Mouse (Mus musculus) midbrain, embryonic 14.5 days (tissue): ENCODE results near the gene Zfp688. TPM values are rescaled to one million over a fixed set of nuclear protein-coding genes. Genes with fewer than 3 reads are reported as not detected.
"Not testable (repeated sequence)": the region's sequence is repeated elsewhere in the genome, so short reads cannot be mapped to it uniquely, and the experiment has no call there.

Source experiments
- ATAC-seq: fragments of 200-750 bp; cut with Nextera tagmentation; 2 replicates; pipeline ENCODE4 v1.8.0; 2017; ENCODE audit warnings: moderate number of reproducible peaks, moderate library complexity; ENCODE audit not compliant: low FRiP score, low TSS enrichment
- DNase-seq: peaks from one replicate; pipeline ENCODE4 v3.0.0-alpha.2; 2015
- H3K27ac ChIP-seq: fragments of 300-500 bp; sonication (generic); replicated peaks from 2 replicates; pipeline ENCODE4 v1.5.1; 2014; ENCODE audit warnings: mild to moderate bottlenecking, low read depth, low read length, moderate library complexity
- H3K27me3 ChIP-seq: fragments of 300-500 bp; sonication (generic); 2 replicates; pipeline ENCODE4 v1.6.1; 2014; ENCODE audit warnings: low read length, control low read depth, mixed read lengths; ENCODE audit not compliant: control insufficient read depth, insufficient read depth
- H3K36me3 ChIP-seq: fragments of 300-500 bp; sonication (generic); 2 replicates; pipeline ENCODE4 v1.6.1; 2014; ENCODE audit warnings: low read length, control low read depth; ENCODE audit not compliant: control insufficient read depth, insufficient read depth
- H3K4me1 ChIP-seq: fragments of 300-500 bp; sonication (generic); 2 replicates; pipeline ENCODE4 v1.6.1; 2014; ENCODE audit warnings: mild to moderate bottlenecking, antibody characterized with exemption, low read length, control low read depth; ENCODE audit not compliant: control insufficient read depth, insufficient read depth
- H3K4me2 ChIP-seq: fragments of 300-500 bp; sonication (generic); 2 replicates; pipeline ENCODE4 v1.6.1; 2014; ENCODE audit warnings: mild to moderate bottlenecking, low read length, moderate library complexity
- H3K4me3 ChIP-seq: fragments of 300-500 bp; sonication (generic); replicated peaks from 2 replicates; pipeline ENCODE4 v1.5.1; 2014; ENCODE audit warnings: low read depth, low read length
- H3K9ac ChIP-seq: fragments of 300-500 bp; sonication (generic); replicated peaks from 2 replicates; pipeline ENCODE4 v1.6.1; 2014; ENCODE audit warnings: mild to moderate bottlenecking, low read length, moderate library complexity
- H3K9me3 ChIP-seq: fragments of 300-500 bp; sonication (generic); 2 replicates; pipeline ENCODE4 v1.6.1; 2016; ENCODE audit warnings: low read length, control low read depth, mixed read lengths; ENCODE audit not compliant: control insufficient read depth
- WGBS: fragments of 180-500 bp; shearing (Covaris S2); extraction: QIAGEN DNeasy Blood & Tissue Kit; methylation state at CpG from one replicate; pipeline ENCODE4 v1.1.7; 2014; 5-methylcytosine and 5-hydroxymethylcytosine counted together
- polyA plus RNA-seq: library from polyadenylated mRNA; unstranded; fragments of >200 nt; fragmentation: Nextera tagmentation; extraction: Ambion mirVana; gene quantifications from 2 replicates; pipeline ENCODE4 v1.2.1, GENCODE M21; 2014

Gene Zfp688
- polyA plus RNA-seq, 1 experiment from 2014 or later = 31.9 TPM

GRCm38 (mm10) chr7:127385560-127385959 lies 36.3 kb downstream of the Zfp688 start:
- WGBS = 91% methylated on average over 4 of the region's 4 CpGs
- H3K4me2 ChIP-seq, DNase-seq, H3K27ac ChIP-seq, H3K4me1 ChIP-seq, H3K9ac ChIP-seq, H3K4me3 ChIP-seq, H3K27me3 ChIP-seq, H3K36me3 ChIP-seq, ATAC-seq, H3K9me3 ChIP-seq: not testable (repeated sequence)

- Histone ChIP-seq H3K9ac (no peak overlapping the region), H3K4me2 (no peak overlapping the region), H3K27me3 (no peaks in the 10 kb centered on the region), H3K9me3 (no peaks in the 10 kb centered on the region), H3K4me3 (no peak overlapping the region), H3K4me1 (no peaks in the 10 kb centered on the region), H3K36me3 (peaks cover 3% of the 10 kb centered on the region; the same call in 1 of the 2 replicates), H3K27ac (no peak overlapping the region)
- no peak for DNase-seq
- ATAC-seq = no peak
- WGBS = 80% methylated on average over 6 of the region's 6 CpGs
Observed at GRCm38 (mm10) chr7:127378310-127378921, 43.5 kb downstream of the Zfp688 start.

GRCm38 (mm10) chr7:127375271-127376245 lies 46.3 kb downstream of the Zfp688 start, which contains the start of gene Zfp747:
Gene Zfp747, minus strand, starts transcription at chr7:127376050.
- H3K27me3 ChIP-seq, H3K4me1 ChIP-seq, H3K9me3 ChIP-seq, H3K36me3 ChIP-seq: not testable (repeated sequence)
- DNase-seq (peak; percentile 95), ATAC-seq (peak; percentile 92)
- Histone ChIP-seq H3K4me2 (peak within 1 kb of the TSS; percentile 68), H3K27ac (peak within 1 kb of the TSS; percentile 65; the same call in 1 of the 2 replicates), H3K4me3 (peak within 1 kb of the TSS; percentile 65), H3K9ac (peak within 1 kb of the TSS; percentile 73)
- 3% methylated on average over 49 of the region's 49 CpGs for WGBS

GRCm38 (mm10) chr7:127371870-127372269 lies 50.0 kb downstream of the Zfp688 start:
- not testable (repeated sequence) for H3K4me2 ChIP-seq, H3K27me3 ChIP-seq, H3K9me3 ChIP-seq, DNase-seq, H3K4me1 ChIP-seq, ATAC-seq, H3K36me3 ChIP-seq, H3K4me3 ChIP-seq, H3K27ac ChIP-seq, H3K9ac ChIP-seq
- 85% methylated on average over 3 of the region's 3 CpGs for WGBS

- H3K36me3 ChIP-seq = no peaks in the 10 kb centered on the region
- H3K9me3 ChIP-seq = no peaks in the 10 kb centered on the region
- no peak for DNase-seq
- no peaks in the 10 kb centered on the region for H3K27me3 ChIP-seq
- no peaks in the 10 kb centered on the region for H3K4me1 ChIP-seq
- WGBS = 83% methylated on average over 2 of the region's 2 CpGs
- H3K4me3 ChIP-seq = no peak overlapping the region
- no peak overlapping the region for H3K9ac ChIP-seq
- no peak for ATAC-seq
- H3K27ac ChIP-seq = no peak overlapping the region
- H3K4me2 ChIP-seq = no peak overlapping the region
Observed at GRCm38 (mm10) chr7:127371213-127371612, 50.7 kb downstream of the Zfp688 start.

Other genes starting within 250 kb of the Zfp688 start
- gene Cd2bp2, start 226.0 kb downstream of the Zfp688 start, polyA plus RNA-seq = 59.5 and 81.1 TPM in 2 replicates
- 24.6 and 27.6 TPM in 2 replicates for gene Tbc1d10b, start 213.6 kb downstream of the Zfp688 start, polyA plus RNA-seq
- gene Mylpf, start 213.2 kb downstream of the Zfp688 start, polyA plus RNA-seq = 4.3 and 4.5 TPM in 2 replicates
- gene Zfp553, start 189.0 kb downstream of the Zfp688 start, polyA plus RNA-seq = 31.9 and 39.7 TPM in 2 replicates
- gene Sept1, start 188.9 kb downstream of the Zfp688 start, polyA plus RNA-seq = 11.6 and 13.6 TPM in 2 replicates
- 55.2 and 71.2 TPM in 2 replicates for gene Zfp771, start 177.8 kb downstream of the Zfp688 start, polyA plus RNA-seq
- 125 and 134 TPM in 2 replicates for gene Dctpp1, start 161.4 kb downstream of the Zfp688 start, polyA plus RNA-seq
- gene Sephs2, start 148.0 kb downstream of the Zfp688 start, polyA plus RNA-seq = 77.6 and 78.4 TPM in 2 replicates
- 0.22 and 0.39 TPM in 2 replicates for gene Itgal, start 125.8 kb downstream of the Zfp688 start, polyA plus RNA-seq
- 5.1 and 12.9 TPM in 2 replicates for gene Zfp768, start 76.5 kb downstream of the Zfp688 start, polyA plus RNA-seq
- 7.0 and 7.7 TPM in 2 replicates for gene Zfp747, start 46.0 kb downstream of the Zfp688 start, polyA plus RNA-seq
- gene 9130019O22Rik, start 34.9 kb downstream of the Zfp688 start, polyA plus RNA-seq = 5.3 and 6.9 TPM in 2 replicates
- 5.5 and 6.2 TPM in 2 replicates for gene E430018J23Rik, start 28.4 kb downstream of the Zfp688 start, polyA plus RNA-seq
- 4.6 and 5.7 TPM in 2 replicates for gene Zfp764, start 15.2 kb downstream of the Zfp688 start, polyA plus RNA-seq
- 16.1 and 16.6 TPM in 2 replicates for gene Zfp689, start 27.1 kb upstream of the Zfp688 start, polyA plus RNA-seq
- 41.8 and 44.3 TPM in 2 replicates for gene Prr14, start 37.5 kb upstream of the Zfp688 start, polyA plus RNA-seq
- gene Fbrs, start 57.1 kb upstream of the Zfp688 start, polyA plus RNA-seq = 14.9 and 17.8 TPM in 2 replicates
- gene Srcap, start 89.9 kb upstream of the Zfp688 start, polyA plus RNA-seq = 46.1 and 64.3 TPM in 2 replicates
- gene Gm42715, start 97.5 kb upstream of the Zfp688 start, polyA plus RNA-seq = 18.8 and 20.8 TPM in 2 replicates
- gene Tmem265, start 139.3 kb upstream of the Zfp688 start, polyA plus RNA-seq = 5.1 and 14.5 TPM in 2 replicates
- 54.8 and 61.6 TPM in 2 replicates for gene Phkg2, start 151.3 kb upstream of the Zfp688 start, polyA plus RNA-seq
- gene Ccdc189, start 166.5 kb upstream of the Zfp688 start, polyA plus RNA-seq = 9.0 and 12.8 TPM in 2 replicates
- 40.7 and 45.0 TPM in 2 replicates for gene Rnf40, start 166.7 kb upstream of the Zfp688 start, polyA plus RNA-seq
- gene Zfp629, start 193.7 kb upstream of the Zfp688 start, polyA plus RNA-seq = 22.4 and 31.6 TPM in 2 replicates